Mouse (Mus musculus): ENCODE results near the gene Slc25a19. TPM values are rescaled to one million over a fixed set of nuclear protein-coding genes. Genes with fewer than 3 reads are reported as not detected.

The Slc25a19 gene
- polyA plus RNA-seq, 1 experiment from 2014 or later, result 55.7 TPM

DNA sequence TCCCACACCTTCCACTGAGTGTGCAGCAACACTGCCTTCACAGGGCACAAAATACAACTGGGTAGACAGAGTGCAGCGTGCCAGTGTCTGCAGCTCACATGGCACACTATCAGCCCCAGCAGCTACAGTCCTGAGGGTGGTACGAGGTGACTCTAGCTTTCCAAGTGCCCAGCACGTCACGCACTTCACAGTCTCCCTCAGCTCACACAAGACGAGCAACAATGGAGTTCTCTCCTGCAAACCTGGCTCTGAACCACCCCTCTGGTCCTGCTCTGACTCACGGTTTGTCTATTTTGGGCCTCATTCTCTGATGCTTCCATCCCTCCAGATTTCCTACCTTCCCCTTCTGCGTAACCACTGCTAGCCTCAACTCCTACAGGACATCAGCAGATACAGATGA is 28.4 kb downstream of the Slc25a19 start:
- 76% methylated on average over 7 of the region's 7 CpGs for WGBS
- ATAC-seq (replicated peaks; ENCODE audit: extremely low read depth, insufficient read depth, low FRiP score), result no peak
- Histone ChIP-seq H3K36me3 (ENCODE audit: control insufficient read depth, insufficient read depth) (peaks cover 12% of the 10 kb centered on the region; the same call in 1 of the 2 replicates), H3K4me1 (ENCODE audit: control insufficient read depth, insufficient read depth, low read length) (peaks cover 28% of the 10 kb centered on the region), H3K4me3 (ENCODE audit: low read length) (no peak overlapping the region), H3K9me3 (replicated peaks; ENCODE audit: control insufficient read depth, low read length) (no peaks in the 10 kb centered on the region), H3K27ac (ENCODE audit: low read length) (no peak overlapping the region), H3K27me3 (ENCODE audit: control insufficient read depth, insufficient read depth, low read length) (no peaks in the 10 kb centered on the region), H3K4me2 (ENCODE audit: low read depth, low read length) (no peak overlapping the region), H3K9ac (ENCODE audit: low read length) (no peak overlapping the region)

DNA sequence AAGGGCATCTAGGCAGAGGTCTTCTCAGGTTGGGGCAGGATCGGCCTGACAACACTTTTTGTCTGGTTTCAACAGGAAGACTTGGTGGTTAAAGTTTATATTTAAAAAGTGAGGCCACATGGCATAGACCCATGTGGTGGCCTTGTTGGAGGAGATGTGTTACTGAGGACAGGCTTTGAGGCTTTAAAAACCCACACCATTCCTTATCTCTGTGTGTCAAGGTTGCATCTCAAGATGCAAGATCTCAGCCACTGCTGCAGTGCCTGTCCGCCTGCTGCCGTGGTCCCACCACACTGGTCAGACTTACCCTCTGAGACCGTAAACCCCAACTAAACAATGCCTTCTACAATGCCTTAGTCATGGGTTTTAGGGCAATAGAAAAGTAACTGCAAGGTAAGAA is 29.8 kb downstream of the Slc25a19 start:
- peaks cover 25% of the 10 kb centered on the region for H3K36me3 ChIP-seq (ENCODE audit: control insufficient read depth, insufficient read depth)
- peaks cover 26% of the 10 kb centered on the region for H3K4me1 ChIP-seq (ENCODE audit: control insufficient read depth, insufficient read depth, low read length)
- no peak overlapping the region for H3K9ac ChIP-seq (ENCODE audit: low read length)
- H3K4me3 ChIP-seq (ENCODE audit: low read length), result no peak overlapping the region
- H3K9me3 ChIP-seq (replicated peaks; ENCODE audit: control insufficient read depth, low read length), result no peaks in the 10 kb centered on the region
- no peak overlapping the region for H3K27ac ChIP-seq (ENCODE audit: low read length)
- no peaks in the 10 kb centered on the region for H3K27me3 ChIP-seq (ENCODE audit: control insufficient read depth, insufficient read depth, low read length)
- WGBS, result 91% methylated on average over 4 of the region's 4 CpGs
- no peak for ATAC-seq (replicated peaks; ENCODE audit: extremely low read depth, insufficient read depth, low FRiP score)
- H3K4me2 ChIP-seq (ENCODE audit: low read depth, low read length), result no peak overlapping the region

DNA sequence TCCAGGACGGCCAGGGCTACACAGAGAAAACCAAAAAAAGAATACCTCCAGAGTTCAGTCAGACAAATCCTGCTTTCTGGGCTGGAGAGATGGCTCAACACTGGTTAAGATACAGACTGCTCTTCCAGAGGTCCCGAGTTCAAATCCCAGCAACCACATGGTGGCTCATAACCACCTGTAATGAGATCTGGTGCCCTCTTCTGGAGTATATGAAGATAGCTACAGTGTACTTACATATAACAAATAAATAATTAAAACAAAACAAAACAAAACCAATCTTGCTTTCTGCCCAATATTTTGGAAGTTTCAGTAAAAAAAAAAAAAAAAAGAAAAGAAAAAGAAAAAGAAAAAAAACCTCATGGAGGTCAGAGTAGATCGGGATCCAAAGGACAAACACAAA is 32.9 kb downstream of the Slc25a19 start:
- H3K36me3 ChIP-seq (ENCODE audit: control insufficient read depth, insufficient read depth), result peaks cover 49% of the 10 kb centered on the region

DNA sequence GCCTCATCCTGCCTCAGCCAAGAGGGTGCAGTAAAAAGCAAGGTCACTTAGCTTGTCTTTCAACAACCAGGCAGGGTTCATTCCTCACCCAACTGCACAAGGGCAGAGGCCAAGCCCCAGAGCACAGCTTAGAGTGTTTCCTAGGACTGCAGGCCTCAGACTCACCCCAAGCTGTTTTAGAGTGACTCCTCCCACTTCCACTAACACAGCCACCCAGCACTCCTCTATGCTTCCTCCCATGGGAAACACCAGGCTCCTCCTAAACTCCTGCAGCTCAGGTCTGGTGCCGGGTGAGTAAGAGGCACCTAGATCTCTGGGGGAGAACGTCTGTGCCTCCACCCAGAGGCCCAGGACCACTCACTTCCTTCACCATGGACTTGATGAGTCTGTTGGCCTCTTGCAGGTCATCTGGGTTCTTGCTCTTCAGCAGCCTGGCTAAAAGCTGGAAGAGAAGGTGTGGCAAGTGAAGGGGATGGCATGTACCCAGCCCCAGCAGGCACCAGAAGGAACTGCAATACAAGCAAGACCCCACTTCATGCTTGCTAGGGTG is 37.5 kb downstream of the Slc25a19 start:
- no peak for ATAC-seq (replicated peaks; ENCODE audit: extremely low read depth, insufficient read depth, low FRiP score)
- Histone ChIP-seq H3K4me1 (ENCODE audit: control insufficient read depth, insufficient read depth, low read length) (no peaks in the 10 kb centered on the region), H3K4me2 (ENCODE audit: low read depth, low read length) (no peak overlapping the region), H3K9me3 (replicated peaks; ENCODE audit: control insufficient read depth, low read length) (no peaks in the 10 kb centered on the region), H3K27me3 (ENCODE audit: control insufficient read depth, insufficient read depth, low read length) (no peaks in the 10 kb centered on the region), H3K4me3 (ENCODE audit: low read length) (no peak overlapping the region), H3K27ac (ENCODE audit: low read length) (no peak overlapping the region), H3K9ac (ENCODE audit: low read length) (no peak overlapping the region), H3K36me3 (ENCODE audit: control insufficient read depth, insufficient read depth) (peaks cover 81% of the 10 kb centered on the region)
- WGBS, result 81% methylated on average over 2 of the region's 2 CpGs

More for the DNA sequence above, 32.9 kb downstream of the Slc25a19 start:
- ATAC-seq (replicated peaks; ENCODE audit: extremely low read depth, insufficient read depth, low FRiP score), result no peak
- H3K4me3 ChIP-seq (ENCODE audit: low read length), result no peak overlapping the region
- H3K9me3 ChIP-seq (replicated peaks; ENCODE audit: control insufficient read depth, low read length), result no peaks in the 10 kb centered on the region
- H3K4me2 ChIP-seq (ENCODE audit: low read depth, low read length), result no peak overlapping the region
- WGBS, result 96% methylated on average over 3 of the region's 3 CpGs
- H3K27me3 ChIP-seq (ENCODE audit: control insufficient read depth, insufficient read depth, low read length), result no peaks in the 10 kb centered on the region
- no peaks in the 10 kb centered on the region for H3K4me1 ChIP-seq (ENCODE audit: control insufficient read depth, insufficient read depth, low read length)
- H3K9ac ChIP-seq (ENCODE audit: low read length), result no peak overlapping the region
- no peak overlapping the region for H3K27ac ChIP-seq (ENCODE audit: low read length)

DNA sequence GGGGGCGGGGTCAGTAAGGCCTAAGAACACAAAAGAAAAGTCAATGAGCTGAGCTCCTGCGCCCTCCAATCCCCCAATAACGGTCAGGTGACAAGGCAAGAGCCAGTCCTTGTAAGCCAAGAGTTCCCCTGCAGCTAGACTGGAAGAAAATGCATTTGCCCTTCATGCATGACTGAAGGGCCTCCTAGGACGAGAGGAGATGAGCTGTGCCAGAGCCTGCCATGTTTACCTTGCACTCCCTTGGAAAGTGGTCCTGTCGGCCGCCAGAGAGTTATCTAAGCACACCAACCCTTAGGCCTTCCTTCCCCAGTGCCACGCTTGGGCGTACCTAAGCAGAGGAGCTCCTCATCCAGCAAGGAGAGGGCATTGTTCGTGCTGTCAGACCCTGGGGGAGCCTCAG is 40.1 kb downstream of the Slc25a19 start:
- H3K4me2 ChIP-seq (ENCODE audit: low read depth, low read length), result no peak overlapping the region
- no peak overlapping the region for H3K27ac ChIP-seq (ENCODE audit: low read length)
- no peak overlapping the region for H3K9ac ChIP-seq (ENCODE audit: low read length)
- H3K9me3 ChIP-seq (replicated peaks; ENCODE audit: control insufficient read depth, low read length), result no peaks in the 10 kb centered on the region
- WGBS, result 82% methylated on average over 9 of the region's 9 CpGs
- H3K4me1 ChIP-seq (ENCODE audit: control insufficient read depth, insufficient read depth, low read length), result no peaks in the 10 kb centered on the region
- no peak for ATAC-seq (replicated peaks; ENCODE audit: extremely low read depth, insufficient read depth, low FRiP score)
- peaks cover 86% of the 10 kb centered on the region for H3K36me3 ChIP-seq (ENCODE audit: control insufficient read depth, insufficient read depth)
- no peak overlapping the region for H3K4me3 ChIP-seq (ENCODE audit: low read length)
- H3K27me3 ChIP-seq (ENCODE audit: control insufficient read depth, insufficient read depth, low read length), result no peaks in the 10 kb centered on the region

DNA sequence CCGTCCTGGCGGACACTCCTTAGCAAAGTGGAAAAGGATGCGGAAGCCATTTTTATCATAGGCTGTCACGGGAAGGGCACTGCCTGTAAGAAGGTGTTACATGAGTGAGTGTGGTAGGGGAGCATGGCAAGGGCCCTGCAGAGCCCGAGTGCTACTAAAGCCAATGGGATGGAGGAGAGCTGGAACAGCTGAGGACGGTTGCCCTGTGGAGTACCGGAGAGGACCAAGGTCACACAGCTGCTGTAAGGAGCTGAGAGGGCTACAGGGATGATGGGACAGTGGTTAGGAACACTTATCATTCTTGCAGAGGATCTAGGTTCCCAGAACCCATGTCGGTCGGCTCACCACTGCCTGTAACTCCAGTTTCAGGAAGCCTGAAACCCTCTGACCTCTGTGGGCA is 41.7 kb downstream of the Slc25a19 start:
- Histone ChIP-seq H3K4me2 (ENCODE audit: low read depth, low read length) (no peak overlapping the region), H3K9me3 (replicated peaks; ENCODE audit: control insufficient read depth, low read length) (no peaks in the 10 kb centered on the region), H3K4me1 (ENCODE audit: control insufficient read depth, insufficient read depth, low read length) (no peaks in the 10 kb centered on the region), H3K27ac (ENCODE audit: low read length) (no peak overlapping the region), H3K4me3 (ENCODE audit: low read length) (no peak overlapping the region), H3K9ac (ENCODE audit: low read length) (no peak overlapping the region), H3K27me3 (ENCODE audit: control insufficient read depth, insufficient read depth, low read length) (no peaks in the 10 kb centered on the region), H3K36me3 (ENCODE audit: control insufficient read depth, insufficient read depth) (peaks cover 89% of the 10 kb centered on the region)
- WGBS, result 81% methylated on average over 9 of the region's 9 CpGs
- ATAC-seq (replicated peaks; ENCODE audit: extremely low read depth, insufficient read depth, low FRiP score), result no peak

DNA sequence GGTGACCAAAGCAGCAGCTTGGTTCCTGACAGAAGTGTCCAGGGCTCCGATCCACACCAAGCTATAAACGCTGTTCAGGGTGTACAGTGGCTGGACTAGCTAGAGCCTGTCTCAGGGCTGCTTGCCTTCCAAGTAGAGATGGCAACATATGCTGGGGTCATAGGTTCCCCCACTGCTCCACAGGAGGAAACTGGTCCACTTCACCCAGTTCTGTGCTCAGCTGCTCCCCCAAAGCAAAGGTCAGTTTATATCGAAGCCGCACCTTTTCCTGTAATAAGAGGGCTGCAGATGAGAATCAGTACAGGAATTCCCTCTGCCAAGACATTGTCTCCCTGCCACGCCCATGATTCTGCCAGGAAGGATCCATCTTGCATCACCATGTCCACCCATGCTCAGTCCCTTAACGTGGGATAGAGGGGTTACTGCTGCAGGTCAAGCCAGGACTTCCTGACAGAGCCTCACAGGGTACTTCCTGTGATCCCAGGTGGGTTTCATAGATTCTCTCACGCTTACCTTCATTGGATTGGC is 42.5 kb downstream of the Slc25a19 start:
- 86% methylated on average over 7 of the region's 7 CpGs for WGBS
- no peaks in the 10 kb centered on the region for H3K4me1 ChIP-seq (ENCODE audit: control insufficient read depth, insufficient read depth, low read length)
- no peaks in the 10 kb centered on the region for H3K9me3 ChIP-seq (replicated peaks; ENCODE audit: control insufficient read depth, low read length)
- H3K4me2 ChIP-seq (ENCODE audit: low read depth, low read length), result no peak overlapping the region
- H3K9ac ChIP-seq (ENCODE audit: low read length), result no peak overlapping the region
- H3K4me3 ChIP-seq (ENCODE audit: low read length), result no peak overlapping the region
- ATAC-seq (replicated peaks; ENCODE audit: extremely low read depth, insufficient read depth, low FRiP score), result no peak
- H3K27me3 ChIP-seq (ENCODE audit: control insufficient read depth, insufficient read depth, low read length), result no peaks in the 10 kb centered on the region
- H3K36me3 ChIP-seq (ENCODE audit: control insufficient read depth, insufficient read depth), result peaks cover 86% of the 10 kb centered on the region
- no peak overlapping the region for H3K27ac ChIP-seq (ENCODE audit: low read length)

DNA sequence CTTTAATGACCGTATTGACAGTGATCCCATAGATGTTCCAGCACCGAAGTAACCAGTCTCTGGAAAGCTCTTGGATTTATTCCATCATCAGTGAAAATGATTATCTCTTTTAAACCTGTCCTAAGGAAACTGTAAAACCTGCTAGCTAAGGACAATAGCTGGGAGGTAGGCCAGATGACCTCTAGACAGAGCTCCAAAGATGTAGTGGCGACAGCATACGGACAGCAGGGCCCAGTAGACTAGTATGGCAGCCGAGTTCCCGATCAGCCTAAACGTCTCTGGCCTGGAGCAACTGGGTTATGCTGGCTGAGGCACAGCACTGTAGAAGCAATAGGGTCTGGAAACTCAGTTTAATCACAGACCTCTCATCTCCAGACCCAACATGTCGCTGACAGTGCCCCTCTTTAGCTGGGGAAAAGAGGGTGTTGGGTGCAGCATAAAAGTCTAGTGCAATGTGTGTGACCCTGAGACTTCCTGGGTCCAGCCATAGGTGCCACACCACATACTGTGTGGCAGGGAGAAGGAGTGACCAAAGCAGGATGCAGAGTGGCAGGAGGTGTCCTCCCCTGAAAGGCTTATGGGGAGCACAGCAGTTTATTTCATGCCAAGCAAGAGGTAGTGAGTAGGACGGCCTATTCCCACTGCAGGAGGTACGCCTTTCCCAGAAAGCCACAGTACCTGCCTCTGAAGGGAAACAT is 43.6 kb downstream of the Slc25a19 start:
- H3K4me3 ChIP-seq (ENCODE audit: low read length), result no peak overlapping the region
- no peaks in the 10 kb centered on the region for H3K4me1 ChIP-seq (ENCODE audit: control insufficient read depth, insufficient read depth, low read length)
- H3K36me3 ChIP-seq (ENCODE audit: control insufficient read depth, insufficient read depth), result peaks cover 82% of the 10 kb centered on the region
- no peaks in the 10 kb centered on the region for H3K27me3 ChIP-seq (ENCODE audit: control insufficient read depth, insufficient read depth, low read length)
- no peaks in the 10 kb centered on the region for H3K9me3 ChIP-seq (replicated peaks; ENCODE audit: control insufficient read depth, low read length)
- no peak overlapping the region for H3K27ac ChIP-seq (ENCODE audit: low read length)
- no peak overlapping the region for H3K4me2 ChIP-seq (ENCODE audit: low read depth, low read length)
- no peak overlapping the region for H3K9ac ChIP-seq (ENCODE audit: low read length)
- 82% methylated on average over 10 of the region's 10 CpGs for WGBS
- ATAC-seq (replicated peaks; ENCODE audit: extremely low read depth, insufficient read depth, low FRiP score), result no peak

DNA sequence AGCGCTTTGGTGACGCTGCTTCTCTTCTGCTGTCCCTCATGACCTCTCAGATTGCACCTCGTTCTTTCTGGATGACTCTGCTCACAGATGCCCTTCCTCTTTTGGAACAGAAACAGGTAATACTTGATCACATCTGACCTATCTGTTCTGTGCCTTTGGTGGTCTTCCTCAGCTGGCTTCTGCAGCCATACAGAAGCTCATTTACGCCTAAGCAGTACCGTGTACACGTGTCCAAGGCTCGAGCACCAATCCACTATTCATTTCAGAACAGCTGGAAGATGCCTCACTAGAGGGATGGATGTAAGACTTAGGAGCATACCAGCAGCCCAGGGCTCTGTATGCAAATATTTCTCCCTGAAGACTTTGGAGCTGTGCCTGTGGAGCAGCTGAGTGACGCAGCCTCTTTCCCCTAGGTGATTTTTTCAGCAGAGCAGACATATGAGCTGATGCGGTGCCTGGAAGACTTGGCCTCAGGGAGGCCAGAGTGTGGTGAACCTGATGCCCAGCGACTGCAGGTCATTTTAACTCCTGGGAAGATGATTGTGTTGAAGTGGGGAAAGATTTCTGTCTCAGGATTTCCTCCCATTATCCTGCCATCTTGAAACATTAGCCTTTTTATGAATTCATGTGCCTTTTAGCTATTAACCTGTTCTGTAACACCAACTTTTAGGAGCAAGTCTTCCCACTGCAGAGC is 45.0 kb downstream of the Slc25a19 start:
- H3K4me1 ChIP-seq (ENCODE audit: control insufficient read depth, insufficient read depth, low read length), result no peaks in the 10 kb centered on the region
- ATAC-seq (replicated peaks; ENCODE audit: extremely low read depth, insufficient read depth, low FRiP score), result 0 out of 2 replicates have a peak, but pooled peaks have one; percentile 14

More for the DNA sequence above, 45.0 kb downstream of the Slc25a19 start:
- Histone ChIP-seq H3K9ac (ENCODE audit: low read length) (no peak overlapping the region), H3K27me3 (ENCODE audit: control insufficient read depth, insufficient read depth, low read length) (no peaks in the 10 kb centered on the region), H3K36me3 (ENCODE audit: control insufficient read depth, insufficient read depth) (peaks cover 75% of the 10 kb centered on the region), H3K4me2 (ENCODE audit: low read depth, low read length) (no peak overlapping the region), H3K9me3 (replicated peaks; ENCODE audit: control insufficient read depth, low read length) (no peaks in the 10 kb centered on the region), H3K27ac (ENCODE audit: low read length) (no peak overlapping the region; the same call in 1 of the 2 replicates), H3K4me3 (ENCODE audit: low read length) (no peak overlapping the region)
- 79% methylated on average over 10 of the region's 10 CpGs for WGBS
